Mouse (Mus musculus) MEL (cell line): ENCODE measurements around the gene Fgf3. TPM values are rescaled to one million over a fixed set of nuclear protein-coding genes. Genes with fewer than 3 reads are reported as not detected.

Source experiments
- DNase-seq: peaks from one replicate; pipeline ENCODE4 v3.0.0; 2011; ENCODE audit warnings: low read depth, low spot score
- H3K27ac ChIP-seq: 2 replicates; pipeline ENCODE4 v1.5.1; 2012; ENCODE audit warnings: low read depth, mild to moderate bottlenecking, control low read depth, low read length, moderate library complexity; ENCODE audit not compliant: control insufficient read depth
- H3K27me3 ChIP-seq, 2 experiments: fragments of 150-350 bp in 1 of 2; sonication (generic) in 1 of 2; 2 replicates each; pipeline ENCODE4 v1.6.1; 2012; ENCODE audit warnings: low read length in 2 of 2, mild to moderate bottlenecking in 2 of 2, improper control_type of control experiment in 1 of 2, moderate library complexity in 1 of 2; ENCODE audit not compliant: insufficient read depth in 2 of 2, control insufficient read depth in 1 of 2
- H3K36me3 ChIP-seq, 2 experiments: 2 replicates each; pipeline ENCODE4 v1.6.1; 2012 to 2014; ENCODE audit warnings: low read length in 2 of 2, improper control_type of control experiment in 1 of 2, inconsistent platforms in 1 of 2, mild to moderate bottlenecking in 1 of 2; ENCODE audit not compliant: insufficient read depth in 2 of 2, control insufficient read depth in 1 of 2
- H3K4me1 ChIP-seq, 2 experiments: fragments of 150-350 bp in 1 of 2; sonication (generic) in 1 of 2; 2 replicates each; pipeline ENCODE4 v1.6.1; 2012; ENCODE audit warnings: low read length in 2 of 2, improper control_type of control experiment in 1 of 2, mild to moderate bottlenecking in 1 of 2; ENCODE audit not compliant: insufficient read depth in 2 of 2, control insufficient read depth in 1 of 2
- H3K4me3 ChIP-seq, 2 experiments: fragments of 150-350 bp in 1 of 2; sonication (generic) in 1 of 2; 2 replicates each; pipeline ENCODE4 v1.5.1; 2012; ENCODE audit warnings: low read depth in 2 of 2, low read length in 2 of 2, mild to moderate bottlenecking in 2 of 2, moderate library complexity in 2 of 2, control low read depth in 1 of 2, improper control_type of control experiment in 1 of 2; ENCODE audit not compliant: control insufficient read depth in 1 of 2, insufficient read depth in 1 of 2
- H3K79me2 ChIP-seq: 2 replicates; pipeline ENCODE4 v1.6.1; 2012; ENCODE audit warnings: mild to moderate bottlenecking, low read length, moderate library complexity; ENCODE audit not compliant: control insufficient read depth, poor library complexity, insufficient read depth
- H3K9ac ChIP-seq: 2 replicates; pipeline ENCODE4 v1.6.1; 2012; ENCODE audit warnings: low read depth, mild to moderate bottlenecking, control low read depth, low read length, moderate library complexity; ENCODE audit not compliant: control insufficient read depth, poor library complexity, severe bottlenecking
- H3K9me3 ChIP-seq: fragments of 150-350 bp; sonication (generic); replicated peaks from 2 replicates; pipeline ENCODE4 v1.6.1; 2012; ENCODE audit warnings: mild to moderate bottlenecking, low read length, improper control_type of control experiment, moderate library complexity; ENCODE audit not compliant: insufficient read depth
- BHLHE40 ChIP-seq: IDR thresholded peaks from 2 replicates; pipeline ENCODE4 v1.6.1; 2012; ENCODE audit warnings: low read depth, mild to moderate bottlenecking, inconsistent platforms, low read length, improper control_type of control experiment, borderline replicate concordance
- CHD1 ChIP-seq: IDR thresholded peaks from 2 replicates; pipeline ENCODE4 v1.6.1; 2012; ENCODE audit warnings: low read depth, mild to moderate bottlenecking, inconsistent platforms, low read length, improper control_type of control experiment
- CTCF ChIP-seq, 3 experiments: IDR thresholded peaks in 2 of 3; conservative IDR thresholded peaks in 1 of 3; 2 replicates each; pipeline ENCODE4 v1.5.1; 2011 to 2012; ENCODE audit warnings: low read length in 3 of 3, low read depth in 2 of 3, mild to moderate bottlenecking in 2 of 3, improper control_type of control experiment in 1 of 3, inconsistent platforms in 1 of 3, mixed read lengths in 1 of 3, moderate library complexity in 1 of 3; ENCODE audit not compliant: control insufficient read depth in 1 of 3, insufficient read depth in 1 of 3, poor library complexity in 1 of 3, severe bottlenecking in 1 of 3
- ELF1 ChIP-seq: IDR thresholded peaks from 2 replicates; pipeline ENCODE4 v1.6.1; 2014; ENCODE audit warnings: low read depth, mild to moderate bottlenecking, inconsistent platforms, low read length, improper control_type of control experiment, moderate library complexity
- EP300 ChIP-seq, 2 experiments: IDR thresholded peaks; 2 replicates each; pipeline ENCODE4 v1.6.1; 2011; ENCODE audit warnings: improper control_type of control experiment in 2 of 2, low read length in 2 of 2, low read depth in 1 of 2, mild to moderate bottlenecking in 1 of 2
- GABPA ChIP-seq: IDR thresholded peaks from 2 replicates; pipeline ENCODE4 v1.6.1; 2012; ENCODE audit warnings: low read depth, mild to moderate bottlenecking, inconsistent platforms, low read length, improper control_type of control experiment, moderate library complexity
- JUND ChIP-seq: IDR thresholded peaks from 2 replicates; pipeline ENCODE4 v1.6.1; 2011; ENCODE audit warnings: low read depth, mild to moderate bottlenecking, improper control_type of control experiment, low read length
- KAT2A ChIP-seq: conservative IDR thresholded peaks from 2 replicates; pipeline ENCODE4 v1.6.1; 2012; ENCODE audit warnings: low read depth, low read length, improper control_type of control experiment, inconsistent platforms
- MAFK ChIP-seq: IDR thresholded peaks from 2 replicates; pipeline ENCODE4 v1.6.1; 2011; ENCODE audit warnings: low read depth, mild to moderate bottlenecking, low read length, improper control_type of control experiment, borderline replicate concordance
- NELFE ChIP-seq: IDR thresholded peaks from 2 replicates; pipeline ENCODE4 v1.6.1; 2011; ENCODE audit warnings: low read depth, low read length, improper control_type of control experiment
- NRF1 ChIP-seq: IDR thresholded peaks from 2 replicates; pipeline ENCODE4 v1.6.1; 2014; ENCODE audit warnings: low read depth, mild to moderate bottlenecking, inconsistent platforms, low read length, improper control_type of control experiment, moderate library complexity; ENCODE audit not compliant: poor library complexity, insufficient read depth, severe bottlenecking
- POLR2A ChIP-seq, 2 experiments: IDR thresholded peaks; 2 replicates each; pipeline ENCODE4 v1.6.1; 2011 to 2012; ENCODE audit warnings: low read length in 2 of 2, mild to moderate bottlenecking in 2 of 2, control low read depth in 1 of 2, improper control_type of control experiment in 1 of 2, low read depth in 1 of 2, moderate library complexity in 1 of 2; ENCODE audit not compliant: control insufficient read depth in 1 of 2, insufficient read depth in 1 of 2, poor library complexity in 1 of 2
- TAL1 ChIP-seq: IDR thresholded peaks from 2 replicates; pipeline ENCODE4 v1.6.1; 2012; ENCODE audit warnings: mild to moderate bottlenecking, inconsistent platforms, low read length, moderate library complexity, mixed read lengths
- USF1 ChIP-seq: IDR thresholded peaks from 2 replicates; pipeline ENCODE4 v1.6.1; 2014; ENCODE audit warnings: low read depth, mild to moderate bottlenecking, inconsistent platforms, low read length, improper control_type of control experiment, moderate library complexity
- ZC3H11A ChIP-seq: IDR thresholded peaks from 2 replicates; pipeline ENCODE4 v1.6.1; 2012; ENCODE audit warnings: low read depth, mild to moderate bottlenecking, inconsistent platforms, low read length, improper control_type of control experiment
- ZKSCAN1 ChIP-seq: IDR thresholded peaks from 2 replicates; pipeline ENCODE4 v1.6.1; 2012; ENCODE audit warnings: low read depth, mild to moderate bottlenecking, inconsistent platforms, low read length, improper control_type of control experiment, moderate library complexity
- ZMIZ1 ChIP-seq: IDR thresholded peaks from 2 replicates; pipeline ENCODE4 v1.6.1; 2012; ENCODE audit warnings: low read depth, mild to moderate bottlenecking, inconsistent platforms, low read length, improper control_type of control experiment, moderate library complexity
- ZNF384 ChIP-seq: IDR thresholded peaks from 2 replicates; pipeline ENCODE4 v1.6.1; 2012; ENCODE audit warnings: low read depth, mild to moderate bottlenecking, inconsistent platforms, low read length, improper control_type of control experiment
- polyA plus RNA-seq, 2 experiments: library from polyadenylated mRNA; stranded (reverse) in 1 of 2; unstranded in 1 of 2; fragments of >175 nt in 1 of 2; fragments of >200 nt in 1 of 2; gene quantifications; 2 replicates each; pipeline versions ENCODE4 v1.2.1 to v1.2.4; 2012; ENCODE audit warnings: low replicate concordance in 2 of 2, low read depth in 1 of 2; ENCODE audit not compliant: insufficient read length in 2 of 2, insufficient read depth in 1 of 2, missing spikeins in 1 of 2
- total RNA-seq: library from RNA; depleted of rRNA; stranded (reverse); fragments of 300-350 nt; gene quantifications from 2 replicates; pipeline ENCODE4 v1.2.3, GENCODE M21; 2012

Fgf3 gene
- total and polyA plus RNA-seq, 3 experiments: not detected

- no peak overlapping the region for H3K9ac ChIP-seq
- TF ChIP-seq CHD1 (no peak), EP300 (IDR thresholded peaks at IDR 0.05; ENCODE audit: low read depth in 1 of 2, low read length in 2 of 2) (no peak), CTCF (IDR thresholded peaks at IDR 0.05 in 2 of 3, conservative IDR thresholded peaks at IDR 0.05 in 1 of 3; ENCODE audit: control insufficient read depth in 1 of 3, insufficient read depth in 1 of 3, low read depth in 2 of 3, low read length in 3 of 3, poor library complexity in 1 of 3, severe bottlenecking in 1 of 3) (peak; percentile 15 to 42 (median 26); a peak in 4 of 6 replicates)
- no peaks in the 10 kb centered on the region for H3K9me3 ChIP-seq
- no peaks in the 10 kb centered on the region for H3K79me2 ChIP-seq
- H3K27ac ChIP-seq: no peak overlapping the region
- peak; percentile 5 for DNase-seq
- H3K4me3 ChIP-seq: no peak overlapping the region
- H3K36me3 ChIP-seq: no peaks in the 10 kb centered on the region
- no peaks in the 10 kb centered on the region for H3K27me3 ChIP-seq
- H3K4me1 ChIP-seq: no peaks in the 10 kb centered on the region
These were observed 8.3 kb downstream of the Fgf3 start for GRCm38 (mm10) chr7:144846158-144846557.

GRCm38 (mm10) chr7:144847067-144847466 is 9.2 kb downstream of the Fgf3 start, which contains the start of gene Fgf4:
Gene Fgf4 (plus strand): TSS chr7:144847367.
- Histone ChIP-seq H3K4me1 (no peaks in the 10 kb centered on the region), H3K27ac (no peak within 1 kb of the TSS), H3K36me3 (no peaks in the 10 kb centered on the region), H3K27me3 (no peaks in the 10 kb centered on the region), H3K9me3 (no peaks in the 10 kb centered on the region), H3K9ac (no peak within 1 kb of the TSS), H3K4me3 (no peak within 1 kb of the TSS), H3K79me2 (no peaks in the 10 kb centered on the region)
- no peak for DNase-seq
- TF ChIP-seq MAFK (no peak), KAT2A (no peak), BHLHE40 (no peak), TAL1 (no peak), EP300 (IDR thresholded peaks at IDR 0.05; ENCODE audit: low read depth in 1 of 2, low read length in 2 of 2) (no peak), GABPA (no peak), ZC3H11A (no peak), JUND (no peak), CTCF (IDR thresholded peaks at IDR 0.05 in 2 of 3, conservative IDR thresholded peaks at IDR 0.05 in 1 of 3; ENCODE audit: control insufficient read depth in 1 of 3, insufficient read depth in 1 of 3, low read depth in 2 of 3, low read length in 3 of 3, poor library complexity in 1 of 3, severe bottlenecking in 1 of 3) (no peak), ZKSCAN1 (no peak), USF1 (no peak), NRF1 (no peak), ZNF384 (no peak), ELF1 (no peak), POLR2A (IDR thresholded peaks at IDR 0.05; ENCODE audit: control insufficient read depth in 1 of 2, insufficient read depth in 1 of 2, low read depth in 1 of 2, low read length in 2 of 2, poor library complexity in 1 of 2) (no peak), ZMIZ1 (no peak), CHD1 (no peak), NELFE (no peak)
